Mouse (Mus musculus) kidney, postnatal 0 days (tissue): ENCODE results near the gene Lgmn. TPM values are rescaled to one million over a fixed set of nuclear protein-coding genes. Genes with fewer than 3 reads are reported as not detected.

Experiments
- ATAC-seq: fragments of 200-750 bp; cut with Nextera tagmentation; replicated peaks from 2 replicates; pipeline ENCODE4 v1.8.0; 2017; ENCODE audit warnings: low read depth, moderate number of reproducible peaks, moderate TSS enrichment, moderate library complexity; ENCODE audit not compliant: low FRiP score
- DNase-seq: peaks from one replicate; pipeline ENCODE4 v3.0.0-alpha.2; 2016; ENCODE audit warnings: low spot score
- H3K27ac ChIP-seq: fragments of 300-500 bp; sonication (generic); 2 replicates; pipeline ENCODE4 v1.5.1; 2014; ENCODE audit warnings: mild to moderate bottlenecking
- H3K27me3 ChIP-seq: fragments of 300-500 bp; sonication (generic); 2 replicates; pipeline ENCODE4 v1.6.1; 2014; ENCODE audit warnings: low read length, mixed read lengths; ENCODE audit not compliant: insufficient read depth
- H3K36me3 ChIP-seq: fragments of 300-500 bp; sonication (generic); 2 replicates; pipeline ENCODE4 v1.6.1; 2014; ENCODE audit warnings: low read length, mixed read lengths; ENCODE audit not compliant: insufficient read depth
- H3K4me1 ChIP-seq: fragments of 300-500 bp; sonication (generic); replicated peaks from 2 replicates; pipeline ENCODE4 v1.6.1; 2014; ENCODE audit warnings: antibody characterized with exemption, low read length, mixed read lengths; ENCODE audit not compliant: insufficient read depth
- H3K4me2 ChIP-seq: fragments of 300-500 bp; sonication (generic); 2 replicates; pipeline ENCODE4 v1.6.1; 2014; ENCODE audit warnings: mild to moderate bottlenecking, low read length, moderate library complexity, mixed read lengths
- H3K4me3 ChIP-seq: fragments of 300-500 bp; sonication (generic); replicated peaks from 2 replicates; pipeline ENCODE4 v1.5.1; 2014; ENCODE audit warnings: low read depth, low read length
- H3K9ac ChIP-seq: fragments of 300-500 bp; sonication (generic); 2 replicates; pipeline ENCODE4 v1.6.1; 2014; ENCODE audit warnings: low read depth, low read length
- H3K9me3 ChIP-seq: fragments of 300-500 bp; sonication (generic); replicated peaks from 2 replicates; pipeline ENCODE4 v1.6.1; 2016; ENCODE audit warnings: low read length, inconsistent platforms, mixed read lengths
- CTCF ChIP-seq: IDR thresholded peaks from 2 replicates; pipeline ENCODE4 v1.5.1; 2016; ENCODE audit warnings: antibody characterized with exemption, low read depth, mild to moderate bottlenecking, moderate library complexity
- WGBS: fragments of 180-500 bp; shearing (Covaris S2); extraction: QIAGEN DNeasy Blood & Tissue Kit; methylation state at CpG from one replicate; pipeline ENCODE4 v1.1.7; 2014; 5-methylcytosine and 5-hydroxymethylcytosine counted together
- polyA plus RNA-seq: library from polyadenylated mRNA; unstranded; fragments of >200 nt; fragmentation: Nextera tagmentation; extraction: Ambion mirVana; gene quantifications from 2 replicates; pipeline ENCODE4 v1.2.1, GENCODE M21; 2015

Gene Lgmn
- polyA plus RNA-seq, 1 experiment from 2014 or later = 286 TPM

DNA sequence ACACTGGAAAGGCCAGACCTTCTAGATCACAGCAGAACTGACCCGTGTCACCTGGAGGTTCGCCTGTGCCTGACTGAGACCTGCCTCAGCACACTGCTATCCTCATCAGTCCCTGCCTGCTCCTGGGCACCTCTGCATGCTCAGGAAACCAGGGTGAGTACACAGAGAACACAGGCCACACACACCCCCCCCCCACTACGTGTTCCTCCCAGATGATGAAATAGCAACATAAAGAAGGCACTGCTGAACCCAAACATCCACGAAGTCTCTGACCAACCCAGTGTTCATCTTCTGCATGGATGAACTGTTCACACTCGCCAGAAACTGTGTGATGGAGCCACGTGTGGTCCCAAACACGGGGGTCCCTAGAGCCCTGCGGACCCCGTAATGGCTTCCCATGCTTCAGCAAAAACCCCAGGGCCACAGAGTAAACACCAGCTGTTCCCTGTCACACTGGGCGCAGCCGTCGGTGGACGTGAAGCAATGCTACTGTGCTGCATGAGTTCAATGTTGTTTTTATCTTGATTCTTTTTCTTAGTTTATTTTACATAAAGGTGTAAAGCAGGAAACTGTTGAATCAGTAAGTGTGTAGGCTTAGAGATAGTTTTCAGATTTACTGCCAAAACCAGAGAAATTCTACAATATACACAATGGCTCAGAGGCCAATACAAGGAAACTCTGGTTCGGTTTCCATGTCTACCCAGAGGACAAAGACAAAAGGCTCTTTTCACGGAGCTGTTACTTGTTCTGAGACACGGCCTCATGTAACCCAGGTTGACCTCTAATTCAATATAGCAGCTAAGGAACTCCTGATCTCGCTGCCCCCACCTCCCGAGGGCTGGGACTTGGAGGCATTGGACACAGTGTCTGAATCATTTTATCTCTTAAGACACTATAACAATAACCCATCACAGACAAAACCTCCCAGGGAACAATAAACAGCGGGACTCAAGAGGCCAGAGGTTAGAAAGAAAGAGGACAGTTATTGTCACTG, 43.3 kb downstream of the Lgmn start:
- Histone ChIP-seq H3K4me1 (no peaks in the 10 kb centered on the region), H3K27ac (no peak overlapping the region), H3K9ac (no peak overlapping the region), H3K36me3 (peaks cover 21% of the 10 kb centered on the region), H3K27me3 (no peaks in the 10 kb centered on the region), H3K4me2 (no peak overlapping the region), H3K9me3 (no peaks in the 10 kb centered on the region), H3K4me3 (no peak overlapping the region)
- DNase-seq (peak; percentile 8), ATAC-seq (no peak)
- 48% methylated on average over 19 of the region's 19 CpGs for WGBS
- TF ChIP-seq CTCF = no peak

DNA sequence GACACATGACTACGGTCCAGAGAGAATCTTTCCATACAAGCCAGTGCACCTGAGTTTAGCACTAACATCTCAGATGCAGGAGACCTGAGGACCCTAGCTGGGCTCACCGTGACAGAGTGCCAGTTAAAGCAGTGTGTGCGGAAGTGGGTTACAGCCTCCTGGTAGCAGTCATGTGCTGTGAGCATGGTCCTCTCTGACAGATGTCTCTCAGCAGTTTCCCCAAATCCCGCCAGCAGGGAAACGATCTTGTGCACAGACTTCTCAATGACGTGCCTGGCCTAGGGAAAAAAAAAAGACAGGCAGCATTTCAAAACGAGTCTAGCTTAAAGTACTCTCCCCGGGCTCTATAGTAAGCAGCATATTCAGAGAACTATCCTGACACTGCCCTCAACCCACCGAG, 44.1 kb downstream of the Lgmn start:
- Histone ChIP-seq H3K4me1 (no peaks in the 10 kb centered on the region), H3K27ac (no peak overlapping the region), H3K27me3 (no peaks in the 10 kb centered on the region), H3K4me2 (no peak overlapping the region), H3K4me3 (no peak overlapping the region), H3K36me3 (peaks cover 14% of the 10 kb centered on the region), H3K9ac (no peak overlapping the region), H3K9me3 (no peaks in the 10 kb centered on the region)
- ATAC-seq = no peak
- DNase-seq = no peak
- TF ChIP-seq CTCF = no peak
- 71% methylated on average over 9 of the region's 9 CpGs for WGBS

DNA sequence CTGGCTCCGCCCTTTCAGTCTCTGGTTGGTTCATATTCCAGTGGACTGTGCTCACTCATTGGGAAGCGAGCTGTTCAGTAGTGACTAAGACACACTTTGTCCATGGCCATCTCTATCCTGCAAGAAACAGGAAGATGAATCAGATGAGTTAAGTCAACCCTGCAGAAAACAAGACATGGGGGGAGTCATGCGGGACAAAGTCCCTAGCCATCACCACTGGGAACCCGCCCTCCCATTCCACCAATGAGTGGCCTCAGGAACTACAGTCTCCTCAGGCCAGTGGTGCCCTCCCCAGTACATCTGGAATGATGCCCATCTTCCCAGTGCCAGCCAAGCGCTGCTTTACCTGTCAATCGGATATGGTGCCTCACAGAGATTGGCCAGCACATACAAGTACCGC, 45.1 kb downstream of the Lgmn start:
- H3K36me3 ChIP-seq = peaks cover 15% of the 10 kb centered on the region; the same call in 1 of the 2 replicates
- no peak for TF ChIP-seq CTCF
- WGBS = 87% methylated on average over 7 of the region's 7 CpGs
- ATAC-seq (peak; percentile 77), DNase-seq (no peak)
- no peak overlapping the region for H3K4me2 ChIP-seq
- no peaks in the 10 kb centered on the region for H3K27me3 ChIP-seq
- no peak overlapping the region for H3K27ac ChIP-seq
- no peak overlapping the region for H3K4me3 ChIP-seq
- H3K9ac ChIP-seq = no peak overlapping the region
- H3K9me3 ChIP-seq = no peaks in the 10 kb centered on the region
- no peaks in the 10 kb centered on the region for H3K4me1 ChIP-seq

DNA sequence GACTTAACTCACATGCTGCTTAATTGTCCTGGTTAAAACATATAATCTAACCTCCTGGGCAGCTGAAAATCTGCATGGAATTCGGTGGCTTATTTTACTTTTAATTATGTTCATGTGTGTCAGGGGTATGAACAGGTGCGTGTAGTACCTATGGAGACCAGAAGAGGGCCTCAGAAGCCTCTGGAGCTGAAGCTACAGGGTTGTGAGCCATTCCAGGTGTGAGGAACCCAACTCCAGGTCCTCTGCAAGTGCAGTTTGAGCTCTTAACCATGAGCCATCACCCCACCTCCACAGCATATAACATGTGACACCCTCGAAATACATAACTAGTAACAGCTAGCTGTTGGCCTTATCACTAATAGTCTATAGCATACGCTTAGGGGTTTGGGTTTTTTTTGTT, 47.6 kb downstream of the Lgmn start:
- no peaks in the 10 kb centered on the region for H3K27me3 ChIP-seq
- H3K9ac ChIP-seq = no peak overlapping the region
- peaks cover 11% of the 10 kb centered on the region; the same call in 1 of the 2 replicates for H3K36me3 ChIP-seq
- no peak for ATAC-seq
- H3K27ac ChIP-seq = no peak overlapping the region
- no peak overlapping the region for H3K4me3 ChIP-seq
- 75% methylated on average over 4 of the region's 4 CpGs for WGBS
- no peaks in the 10 kb centered on the region for H3K9me3 ChIP-seq
- H3K4me1 ChIP-seq = no peaks in the 10 kb centered on the region
- DNase-seq = peak; percentile 31
- H3K4me2 ChIP-seq = no peak overlapping the region
- peak; percentile 74 for TF ChIP-seq CTCF

DNA sequence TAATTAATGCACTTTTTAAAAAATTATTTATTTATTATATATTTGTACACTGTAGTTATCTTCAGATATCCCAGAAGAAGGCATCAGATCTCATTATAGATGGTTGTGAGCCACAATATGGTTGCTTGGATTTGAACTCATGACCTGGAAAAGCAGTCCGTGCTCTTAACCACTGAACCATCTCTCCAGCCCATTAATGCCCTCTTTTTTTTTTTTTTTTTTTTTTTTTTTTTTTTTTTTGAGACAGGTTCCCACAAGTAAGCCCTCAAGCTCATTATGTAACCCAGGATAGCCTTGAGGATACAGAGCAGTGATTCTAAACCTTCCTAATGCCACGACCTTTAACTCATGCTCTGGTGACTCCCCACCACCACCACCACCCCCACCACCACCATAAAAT, 48.5 kb downstream of the Lgmn start:
- ATAC-seq = no peak
- Histone ChIP-seq H3K9ac (no peak overlapping the region), H3K4me3 (no peak overlapping the region), H3K4me1 (no peaks in the 10 kb centered on the region), H3K27ac (no peak overlapping the region), H3K9me3 (no peaks in the 10 kb centered on the region), H3K27me3 (no peaks in the 10 kb centered on the region), H3K4me2 (no peak overlapping the region), H3K36me3 (peaks cover 11% of the 10 kb centered on the region; the same call in 1 of the 2 replicates)
- TF ChIP-seq CTCF = no peak
- WGBS = 60% methylated on average over 2 of the region's 2 CpGs
- no peak for DNase-seq

DNA sequence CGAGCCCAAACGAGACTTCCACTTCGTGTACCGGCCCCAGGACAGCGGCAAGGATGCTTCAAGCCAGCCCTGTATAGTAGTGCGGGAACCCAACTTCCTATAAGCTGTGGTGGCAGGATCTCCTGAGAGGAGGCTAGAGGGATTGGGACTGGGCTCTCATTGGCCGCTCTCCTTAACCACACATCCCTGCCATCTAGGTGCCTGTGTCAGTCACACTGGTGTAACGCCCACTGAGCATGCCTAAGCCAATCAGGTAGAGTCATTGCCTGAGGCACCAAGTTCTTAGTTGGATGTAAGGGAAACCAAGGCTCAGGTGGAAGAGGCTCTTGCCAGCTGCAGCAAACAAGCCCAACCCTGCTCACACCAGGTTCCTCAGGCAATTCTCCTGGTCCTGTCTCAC, 49.6 kb downstream of the Lgmn start:
- no peak overlapping the region for H3K4me2 ChIP-seq
- TF ChIP-seq CTCF = no peak
- WGBS = 41% methylated on average over 8 of the region's 8 CpGs
- no peak for DNase-seq
- H3K27me3 ChIP-seq = no peaks in the 10 kb centered on the region
- peaks cover 11% of the 10 kb centered on the region; the same call in 1 of the 2 replicates for H3K36me3 ChIP-seq
- no peak for ATAC-seq
- no peak overlapping the region for H3K4me3 ChIP-seq
- H3K9me3 ChIP-seq = no peaks in the 10 kb centered on the region
- no peaks in the 10 kb centered on the region for H3K4me1 ChIP-seq
- no peak overlapping the region for H3K9ac ChIP-seq
- no peak overlapping the region for H3K27ac ChIP-seq
